26 mouse cellular contexts compared by ENCODE assay signal in genomic region chr14:55922475-55923232, GRCm38 (mm10). TPM values are rescaled to one million over a fixed set of nuclear protein-coding genes. Genes with fewer than 3 reads are reported as not detected.
DNase-seq lines count a peak whose midpoint lies in the region; ATAC-seq lines count a peak whose summit lies in the region.
"Had no signal": no experiment of that assay in that cellular context is flagged by ENCODE, and none has a peak within 500 bp of the region (broad histone marks: within the 10 kb centered on the region; RNA-seq: fewer than 3 reads in every experiment).

No protein-coding gene starts in this region.

- peaks cover 12% of the 10 kb centered on the region for H3K4me1 ChIP-seq in heart, embryonic 10.5 days
- H3K4me1 ChIP-seq in liver, embryonic 12.5 days: peaks cover 57% of the 10 kb centered on the region
- H3K4me1 ChIP-seq in neural tube, embryonic 15.5 days: 0 out of 2 replicates have a peak, but pooled peaks cover 3% of the 10 kb centered on the region
- H3K4me1 ChIP-seq in limb, embryonic 10.5 days: peaks cover 37% of the 10 kb centered on the region
- H3K4me1 ChIP-seq: forebrain, embryonic 15.5 days; intestine, embryonic 15.5 days; limb, embryonic 13.5 days; midbrain, embryonic 13.5 days had no signal

- H3K27ac ChIP-seq in heart, embryonic 10.5 days: peak overlapping the region; percentile 22; the same call in 1 of the 2 replicates
- peak overlapping the region; percentile 80 for H3K27ac ChIP-seq in liver, embryonic 12.5 days
- no peak overlapping the region for H3K27ac ChIP-seq in neural tube, embryonic 15.5 days (replicated peaks)
- H3K27ac ChIP-seq in limb, embryonic 10.5 days: no peak overlapping the region
- H3K27ac ChIP-seq: embryonic facial prominence, embryonic 15.5 days; forebrain, embryonic 15.5 days; hindbrain, embryonic 13.5 days; intestine, embryonic 15.5 days; kidney, embryonic 15.5 days; layer of hippocampus, adult 2 months; limb, embryonic 13.5 days; midbrain, embryonic 13.5 days had no signal

- H3K9me3 ChIP-seq in heart, embryonic 10.5 days: no peaks in the 10 kb centered on the region
- no peaks in the 10 kb centered on the region for H3K9me3 ChIP-seq in liver, embryonic 12.5 days (replicated peaks)
- no peaks in the 10 kb centered on the region for H3K9me3 ChIP-seq in neural tube, embryonic 15.5 days (replicated peaks)
- H3K9me3 ChIP-seq in limb, embryonic 10.5 days (replicated peaks): no peaks in the 10 kb centered on the region
- H3K9me3 ChIP-seq: embryonic facial prominence, embryonic 15.5 days; forebrain, embryonic 15.5 days; hindbrain, embryonic 13.5 days; intestine, embryonic 15.5 days; kidney, embryonic 15.5 days; limb, embryonic 13.5 days; midbrain, embryonic 13.5 days had no signal

- H3K4me3 ChIP-seq in heart, embryonic 10.5 days: no peak overlapping the region
- H3K4me3 ChIP-seq in liver, embryonic 12.5 days: no peak overlapping the region
- no peak overlapping the region for H3K4me3 ChIP-seq in neural tube, embryonic 15.5 days (replicated peaks)
- H3K4me3 ChIP-seq in limb, embryonic 10.5 days: no peak overlapping the region
- H3K4me3 ChIP-seq: embryonic facial prominence, embryonic 15.5 days; forebrain, embryonic 15.5 days; hindbrain, embryonic 13.5 days; intestine, embryonic 15.5 days; kidney, embryonic 15.5 days; layer of hippocampus, adult 2 months; limb, embryonic 13.5 days; midbrain, embryonic 13.5 days had no signal

- peak overlapping the region; percentile 17; the same call in 1 of the 2 replicates for H3K9ac ChIP-seq in liver, embryonic 12.5 days
- H3K9ac ChIP-seq in neural tube, embryonic 15.5 days (replicated peaks): no peak overlapping the region
- H3K9ac ChIP-seq: embryonic facial prominence, embryonic 15.5 days; forebrain, embryonic 15.5 days; hindbrain, embryonic 13.5 days; intestine, embryonic 15.5 days; kidney, embryonic 15.5 days; limb, embryonic 13.5 days; midbrain, embryonic 13.5 days had no signal

- peak overlapping the region; percentile 62 for H3K4me2 ChIP-seq in liver, embryonic 12.5 days
- H3K4me2 ChIP-seq in neural tube, embryonic 15.5 days: no peak overlapping the region
- H3K4me2 ChIP-seq: embryonic facial prominence, embryonic 15.5 days; forebrain, embryonic 15.5 days; hindbrain, embryonic 13.5 days; intestine, embryonic 15.5 days; kidney, embryonic 15.5 days; limb, embryonic 13.5 days; midbrain, embryonic 13.5 days had no signal

- ATAC-seq in liver, embryonic 12.5 days: peak; percentile 83
- no peak for ATAC-seq in neural tube, embryonic 15.5 days (ENCODE audit: low FRiP score)
- ATAC-seq: forebrain, embryonic 15.5 days; intestine, embryonic 15.5 days; midbrain, embryonic 13.5 days had no signal

- no peak for DNase-seq in heart, embryonic 10.5 days (ENCODE audit: low spot score)
- no peak for DNase-seq in heart, adult 11 months
- peak; percentile 46 for DNase-seq in 3T3-L1 (ENCODE audit: low read depth, low spot score)
- DNase-seq in c-Kit-negative CD71-positive TER-119-positive erythroid progenitor cells, embryonic 14.5 days (ENCODE audit: low read depth, low spot score): peak; percentile 45
- DNase-seq in limb, embryonic 10.5 days (ENCODE audit: low spot score): no peak
- no peak for DNase-seq in left cerebral cortex, postnatal 14 days (ENCODE audit: low spot score in 2 of 2)
- DNase-seq: adrenal gland, postnatal 36 days; cerebellum, adult 11 months; gastrocnemius, postnatal 10 days; lung, postnatal 10 days; right cerebral cortex, postnatal 25 days had no signal

- intact Hi-C loops in left cerebral cortex, postnatal 14 days (cut with DNase I): no loop called here

- WGBS in heart, embryonic 10.5 days: 27% methylated on average over 7 of the region's 7 CpGs
- 9% methylated on average over 7 of the region's 7 CpGs for WGBS in liver, embryonic 12.5 days (ENCODE audit: insufficient replicate concordance)
- WGBS in neural tube, embryonic 15.5 days: 81% methylated on average over 7 of the region's 7 CpGs
- WGBS in limb, embryonic 10.5 days: 26% methylated on average over 7 of the region's 7 CpGs

- no peaks in the 10 kb centered on the region for H3K36me3 ChIP-seq in heart, embryonic 10.5 days
- no peaks in the 10 kb centered on the region for H3K36me3 ChIP-seq in liver, embryonic 12.5 days
- no peaks in the 10 kb centered on the region for H3K36me3 ChIP-seq in neural tube, embryonic 15.5 days
- H3K36me3 ChIP-seq in limb, embryonic 10.5 days: no peaks in the 10 kb centered on the region
- H3K36me3 ChIP-seq: embryonic facial prominence, embryonic 15.5 days; forebrain, embryonic 15.5 days; hindbrain, embryonic 13.5 days; intestine, embryonic 15.5 days; kidney, embryonic 15.5 days; limb, embryonic 13.5 days; midbrain, embryonic 13.5 days had no signal

- no peaks in the 10 kb centered on the region for H3K27me3 ChIP-seq in heart, embryonic 10.5 days (ENCODE audit: insufficient read depth, poor library complexity, severe bottlenecking)
- no peaks in the 10 kb centered on the region; the same call in 1 of the 2 replicates for H3K27me3 ChIP-seq in liver, embryonic 12.5 days (replicated peaks)
- no peaks in the 10 kb centered on the region for H3K27me3 ChIP-seq in neural tube, embryonic 15.5 days (replicated peaks)
- H3K27me3 ChIP-seq in limb, embryonic 10.5 days (ENCODE audit: low read depth, poor library complexity, severe bottlenecking): no peaks in the 10 kb centered on the region
- H3K27me3 ChIP-seq: embryonic facial prominence, embryonic 15.5 days; forebrain, embryonic 15.5 days; intestine, embryonic 15.5 days; limb, embryonic 13.5 days; midbrain, embryonic 13.5 days had no signal

RNA-seq across cellular contexts. Expression of gene Cma1, which starts 21.8 kb away (rescaled TPM):
- polyA plus RNA-seq in heart, embryonic 10.5 days (2016; fragmentation: Nextera tagmentation; extraction: Ambion mirVana): not detected in 2 replicates
- not detected in 2 replicates for polyA plus RNA-seq in liver, embryonic 12.5 days (2016; fragmentation: Nextera tagmentation; extraction: Ambion mirVana)
- 1.7 and 3.5 TPM in 2 replicates for polyA plus RNA-seq in neural tube, embryonic 15.5 days (2015; fragmentation: Nextera tagmentation; extraction: Ambion mirVana)
- polyA plus RNA-seq in limb, embryonic 10.5 days (2016; fragmentation: Nextera tagmentation; extraction: Ambion mirVana): not detected in 2 replicates
- not detected for total RNA-seq in left cerebral cortex, postnatal 14 days (2021)
- total RNA-seq: ES-E14; left cerebral cortex, adult 18-20 months had no signal
- polyA plus RNA-seq: forebrain, embryonic 15.5 days; hindbrain, embryonic 13.5 days; midbrain, embryonic 13.5 days had no signal

RNA-seq across cellular contexts. Expression of gene Sdr39u1, which starts 22.6 kb away (rescaled TPM):
- polyA plus RNA-seq in heart, embryonic 10.5 days (2016; fragmentation: Nextera tagmentation; extraction: Ambion mirVana): 42.4 and 50.3 TPM in 2 replicates
- 14.0 and 15.3 TPM in 2 replicates for polyA plus RNA-seq in liver, embryonic 12.5 days (2016; fragmentation: Nextera tagmentation; extraction: Ambion mirVana)
- 148 and 166 TPM in 2 replicates for polyA plus RNA-seq in neural tube, embryonic 15.5 days (2015; fragmentation: Nextera tagmentation; extraction: Ambion mirVana)
- 55.0 and 70.3 TPM in 2 replicates for polyA plus RNA-seq in limb, embryonic 10.5 days (2016; fragmentation: Nextera tagmentation; extraction: Ambion mirVana)
- total RNA-seq in left cerebral cortex, postnatal 14 days (2021): 10 to 100 TPM; 85.8 to 94.6 TPM

RNA-seq across cellular contexts. Expression of gene Cma2, which starts 28.1 kb away (rescaled TPM):
- polyA plus RNA-seq in heart, embryonic 10.5 days (2016; fragmentation: Nextera tagmentation; extraction: Ambion mirVana): not detected in 2 replicates
- polyA plus RNA-seq in liver, embryonic 12.5 days (2016; fragmentation: Nextera tagmentation; extraction: Ambion mirVana): not detected in 2 replicates
- polyA plus RNA-seq in neural tube, embryonic 15.5 days (2015; fragmentation: Nextera tagmentation; extraction: Ambion mirVana): not detected in 2 replicates
- not detected in 2 replicates for polyA plus RNA-seq in limb, embryonic 10.5 days (2016; fragmentation: Nextera tagmentation; extraction: Ambion mirVana)
- total RNA-seq in left cerebral cortex, postnatal 14 days (2021): not detected
- total RNA-seq: adrenal gland, postnatal 36 days; ES-E14; layer of hippocampus, adult 2 months; left cerebral cortex, adult 18-20 months had no signal
- polyA plus RNA-seq: C2C12; cortical plate, adult 2 months; forebrain, embryonic 15.5 days; heart, embryonic 16.5 days; hindbrain, embryonic 13.5 days; intestine, embryonic 15.5 days; kidney, embryonic 15.5 days; limb, embryonic 13.5 days; midbrain, embryonic 13.5 days had no signal

RNA-seq across cellular contexts. Expression of gene Khnyn, which starts 37.9 kb away (rescaled TPM):
- polyA plus RNA-seq in heart, embryonic 10.5 days (2016; fragmentation: Nextera tagmentation; extraction: Ambion mirVana): 18.2 and 23.2 TPM in 2 replicates
- 12.8 and 13.0 TPM in 2 replicates for polyA plus RNA-seq in liver, embryonic 12.5 days (2016; fragmentation: Nextera tagmentation; extraction: Ambion mirVana)
- 11.0 and 11.9 TPM in 2 replicates for polyA plus RNA-seq in neural tube, embryonic 15.5 days (2015; fragmentation: Nextera tagmentation; extraction: Ambion mirVana)
- polyA plus RNA-seq in limb, embryonic 10.5 days (2016; fragmentation: Nextera tagmentation; extraction: Ambion mirVana): 35.0 and 38.8 TPM in 2 replicates
- total RNA-seq in left cerebral cortex, postnatal 14 days (2021): 10 to 100 TPM; 10.4 to 10.8 TPM

RNA-seq across cellular contexts. Expression of gene Cbln3, which starts 38.5 kb away (rescaled TPM):
- polyA plus RNA-seq in heart, embryonic 10.5 days (2016; fragmentation: Nextera tagmentation; extraction: Ambion mirVana): 0.12 and 0.30 TPM in 2 replicates
- 0.25 TPM in 2 replicates for polyA plus RNA-seq in liver, embryonic 12.5 days (2016; fragmentation: Nextera tagmentation; extraction: Ambion mirVana)
- polyA plus RNA-seq in neural tube, embryonic 15.5 days (2015; fragmentation: Nextera tagmentation; extraction: Ambion mirVana): 0.45 and 0.58 TPM in 2 replicates
- polyA plus RNA-seq in limb, embryonic 10.5 days (2016; fragmentation: Nextera tagmentation; extraction: Ambion mirVana): 0.15 and 0.31 TPM in 2 replicates
- total RNA-seq in left cerebral cortex, postnatal 14 days (2021): 1 to 10 TPM in 1 of 2 experiments, under 1 TPM in 1; 0.23 to 1.1 TPM

Comparison
In these comparisons a context has a peak if more than half of its experiments do, and no peak if none do; other contexts are left out.
1. DNase-seq: peak in 3T3-L1 (single experiment) and c-Kit-negative CD71-positive TER-119-positive erythroid progenitor cells, embryonic 14.5 days (single experiment); none in heart, embryonic 10.5 days (single experiment), heart, adult 11 months (single experiment), limb, embryonic 10.5 days (single experiment) and left cerebral cortex, postnatal 14 days (0 of 2).
2. H3K27ac ChIP-seq: peak in heart, embryonic 10.5 days (single experiment) and liver, embryonic 12.5 days (single experiment); none in neural tube, embryonic 15.5 days (single experiment) and limb, embryonic 10.5 days (single experiment).